Mouse (Mus musculus) heart, adult 9 months (tissue): ENCODE data around the gene Tspan11.

Experiments
- DNase-seq, 2 experiments: peaks; one replicate each; pipeline ENCODE4 v3.0.0; 2022; ENCODE audit warnings: low spot score in 2 of 2

The Tspan11 gene

GRCm38 (mm10) chr6:127933841-127934240 lies 46.5 kb downstream of the Tspan11 start:
- peak; percentile 46 for DNase-seq

- DNase-seq = no peak
Observed at GRCm38 (mm10) chr6:127935105-127935504, 47.7 kb downstream of the Tspan11 start.

- DNase-seq = no peak
Observed at GRCm38 (mm10) chr6:127942421-127942820, 55.0 kb downstream of the Tspan11 start.

- DNase-seq = peak; percentile 13 to 40
Observed at GRCm38 (mm10) chr6:127945725-127946124, 58.3 kb downstream of the Tspan11 start.

DNA sequence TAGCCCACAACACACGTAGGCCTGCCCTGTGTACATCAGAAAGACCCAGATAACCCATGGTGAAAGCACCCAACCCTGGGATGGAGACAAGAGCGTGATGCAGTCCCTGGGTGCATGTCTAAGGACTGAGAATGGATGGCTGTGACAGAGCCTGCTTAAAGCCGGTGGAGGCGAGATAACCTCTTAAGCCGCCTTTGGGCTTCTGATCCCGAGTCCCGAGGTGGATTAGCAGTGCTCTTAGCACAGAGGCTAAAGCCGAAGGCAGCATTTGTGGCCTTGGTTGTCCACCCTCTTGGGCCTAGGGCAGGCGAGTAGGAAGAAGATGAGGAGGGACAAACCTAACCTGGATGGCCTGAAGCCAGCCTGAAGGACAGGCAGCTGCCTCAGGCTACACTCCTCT lies 61.3 kb downstream of the Tspan11 start:
- no peak for DNase-seq

GRCm38 (mm10) chr6:127949885-127950284 lies 62.5 kb downstream of the Tspan11 start:
- DNase-seq = no peak

DNA sequence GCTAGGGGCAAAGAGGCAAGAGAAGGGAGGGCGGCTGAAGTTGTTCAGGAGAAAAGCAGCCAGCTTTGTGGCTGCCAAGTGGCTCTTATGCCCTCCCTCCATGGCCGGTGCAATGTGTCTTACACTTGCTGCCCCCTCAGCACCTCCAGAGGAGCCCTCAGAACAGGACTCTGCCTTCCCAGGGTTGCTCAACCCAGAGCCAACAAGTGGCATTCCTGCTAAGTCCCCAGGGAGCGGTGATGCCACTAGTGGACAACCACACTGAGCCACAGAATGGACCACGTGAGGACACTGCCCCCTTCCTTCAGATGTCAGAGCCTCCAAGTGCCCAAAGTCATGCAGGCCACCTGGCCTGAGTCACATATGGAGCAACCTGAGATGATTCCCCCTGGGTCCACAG lies 65.7 kb downstream of the Tspan11 start:
- DNase-seq = no peak

DNA sequence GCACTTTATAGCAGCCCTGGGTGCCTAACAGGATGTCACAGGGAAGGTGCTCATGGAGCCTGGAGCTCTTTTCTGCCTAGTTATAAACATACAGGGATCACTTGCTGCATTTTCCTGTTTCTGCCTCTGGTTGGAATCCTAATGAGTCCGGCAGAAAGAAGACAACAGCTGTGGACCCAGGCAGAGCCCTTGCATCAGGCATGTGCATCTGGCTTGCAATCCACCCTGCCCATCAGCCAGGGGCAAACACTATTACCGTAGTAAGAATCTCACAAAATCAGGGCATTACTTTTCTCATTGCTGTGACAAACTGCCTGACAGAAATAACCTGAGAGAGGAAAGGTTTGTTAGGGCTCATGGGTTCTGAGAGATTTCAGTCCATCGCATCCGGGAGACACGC lies 68.8 kb downstream of the Tspan11 start:
- no peak for DNase-seq

DNA sequence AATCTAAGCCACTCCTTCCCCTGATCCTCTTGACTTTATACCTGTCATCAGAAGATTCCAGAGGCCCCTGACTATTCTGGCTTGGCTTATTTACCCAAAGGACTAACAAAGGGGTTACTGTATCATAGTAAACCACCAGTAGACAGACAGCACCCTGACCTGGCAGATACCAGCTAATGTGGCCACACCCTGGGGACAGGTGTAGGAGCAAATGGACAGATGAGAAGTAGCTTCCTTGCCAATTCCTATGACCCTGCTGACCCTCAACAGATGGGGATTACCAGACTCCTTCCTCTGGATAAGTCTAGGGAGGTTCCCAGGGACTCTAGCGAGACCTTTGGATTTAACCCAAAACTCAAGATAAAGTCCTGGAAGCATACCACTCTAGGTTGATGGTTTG lies 72.8 kb downstream of the Tspan11 start:
- DNase-seq = no peak

DNA sequence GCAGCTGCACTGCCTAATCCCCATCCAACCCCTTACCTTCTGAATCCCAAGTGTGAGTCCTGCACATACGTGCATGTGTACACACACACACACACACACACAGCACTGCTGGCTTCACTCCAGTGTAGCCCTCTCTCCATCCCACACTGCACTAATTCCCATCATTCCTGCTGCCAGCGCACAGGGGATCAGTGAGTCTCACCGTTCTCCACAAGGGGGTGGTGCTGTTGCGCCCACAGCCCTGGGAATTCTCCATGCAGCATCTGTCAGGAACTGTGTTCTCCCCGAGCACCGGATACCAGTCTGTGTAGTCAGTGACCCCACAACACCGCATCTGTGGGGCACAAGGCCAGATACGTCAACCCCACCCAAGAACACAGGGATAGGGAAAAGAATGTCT lies 78.1 kb downstream of the Tspan11 start:
- no peak for DNase-seq

- DNase-seq = no peak
Observed at GRCm38 (mm10) chr6:127969709-127970108, 82.3 kb downstream of the Tspan11 start.

- DNase-seq = peak; percentile 36 to 71
Observed at GRCm38 (mm10) chr6:127970120-127970519, 82.7 kb downstream of the Tspan11 start.

DNA sequence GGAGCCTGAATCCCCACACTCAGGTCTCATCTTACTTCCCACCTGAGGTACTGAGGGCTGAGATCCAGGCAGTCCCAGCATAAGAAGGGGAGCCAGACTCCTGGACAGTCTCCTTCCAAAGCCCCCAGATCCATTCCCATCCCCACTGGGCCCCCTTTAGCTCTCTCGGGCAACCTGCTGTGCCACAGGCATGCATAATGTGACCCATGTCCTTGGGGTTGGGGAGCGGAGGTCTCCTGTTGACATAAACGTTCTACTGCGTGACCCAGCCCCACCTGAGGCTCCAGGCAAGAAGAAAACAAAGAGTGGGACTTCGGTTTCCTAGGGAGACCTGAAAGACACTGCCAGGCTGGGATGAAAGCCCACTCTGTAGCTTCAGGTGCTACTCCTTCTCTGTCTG lies 83.5 kb downstream of the Tspan11 start:
- DNase-seq = no peak

DNA sequence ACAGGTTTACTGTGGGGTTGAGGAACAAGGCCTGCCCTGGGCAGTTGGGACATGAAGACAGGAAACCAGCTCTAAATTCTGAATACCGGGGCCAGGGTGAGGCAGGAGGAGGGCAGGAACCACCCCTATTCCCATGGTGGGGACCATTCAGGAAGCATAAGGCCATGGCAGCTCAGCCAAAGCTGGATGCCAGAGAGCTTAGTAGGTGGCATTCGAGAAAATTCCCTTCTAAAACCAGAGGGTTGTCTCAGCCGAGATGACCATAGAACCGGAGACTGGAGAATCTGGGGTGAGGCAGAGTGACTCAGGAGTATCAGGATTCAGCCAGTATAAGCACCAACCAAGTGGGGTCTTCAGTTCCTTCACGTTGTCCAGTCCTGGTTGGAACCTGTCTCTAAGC lies 84.5 kb downstream of the Tspan11 start:
- no peak for DNase-seq

DNA sequence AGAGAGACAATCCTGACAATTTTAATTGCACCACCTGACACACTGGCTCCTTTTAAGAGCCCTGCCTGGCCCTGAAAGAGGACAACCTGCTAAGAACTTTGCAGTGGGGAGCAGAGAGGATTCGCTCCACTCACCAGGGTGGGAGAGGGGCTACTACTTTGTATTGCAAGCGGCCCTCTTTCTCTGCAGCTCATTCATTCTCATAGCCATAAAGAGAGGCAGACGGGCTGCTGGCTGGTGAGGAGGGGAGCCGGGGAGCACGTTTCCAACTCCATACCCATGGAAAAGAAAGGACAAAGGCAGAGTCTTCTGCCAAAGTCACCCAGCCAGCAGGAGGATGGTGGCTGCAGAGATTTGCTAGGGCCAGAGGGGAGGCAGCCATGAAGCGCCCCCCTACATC lies 86.2 kb downstream of the Tspan11 start:
- no peak for DNase-seq

GRCm38 (mm10) chr6:127974000-127974399 lies 86.6 kb downstream of the Tspan11 start:
- DNase-seq = no peak

- DNase-seq = no peak
Observed at GRCm38 (mm10) chr6:127976695-127977094, 89.3 kb downstream of the Tspan11 start.

DNA sequence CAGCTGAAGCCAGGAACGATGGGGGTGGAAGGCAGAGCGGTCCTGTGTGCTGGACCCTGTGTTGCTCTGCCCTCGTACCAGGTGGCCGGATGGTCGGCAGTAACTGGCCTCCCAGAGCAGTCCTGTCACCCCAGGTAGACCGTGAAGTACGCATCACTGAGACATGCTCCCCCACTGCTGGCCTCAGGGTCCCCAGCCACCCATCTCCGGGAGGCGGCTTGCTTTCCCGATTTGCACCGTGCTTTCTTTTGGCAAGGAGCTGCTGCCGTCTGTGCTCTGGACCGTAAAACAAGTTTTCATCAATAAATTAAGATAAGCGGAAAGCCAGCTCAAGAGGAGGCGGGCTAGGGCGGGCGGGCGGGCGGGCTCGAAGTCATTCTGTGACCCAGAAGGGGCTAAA lies 91.6 kb downstream of the Tspan11 start:
- DNase-seq = no peak

DNA sequence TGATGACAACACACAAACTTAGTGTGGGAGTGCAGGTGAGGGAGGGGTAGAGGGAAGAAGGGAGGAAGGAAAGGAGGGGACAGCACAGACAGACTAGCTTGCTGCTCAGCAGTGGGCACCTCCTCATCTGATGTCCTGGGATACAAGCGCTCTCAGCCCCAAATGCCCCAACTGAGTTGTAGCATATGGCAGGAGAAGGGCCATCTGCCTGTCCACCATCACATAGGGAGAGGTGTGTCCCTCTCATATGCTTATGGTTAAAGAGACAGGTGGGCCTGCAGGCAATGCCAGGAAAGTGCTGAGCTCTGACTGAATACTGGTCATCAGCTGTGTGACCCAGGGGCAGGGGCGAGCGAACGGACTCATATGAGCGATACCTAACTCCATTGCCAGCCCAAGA lies 92.4 kb downstream of the Tspan11 start:
- DNase-seq = no peak

GRCm38 (mm10) chr6:127980381-127981045 lies 93.1 kb downstream of the Tspan11 start:
- no peak for DNase-seq

- no peak for DNase-seq
Observed at GRCm38 (mm10) chr6:127981176-127981575, 93.8 kb downstream of the Tspan11 start.

DNA sequence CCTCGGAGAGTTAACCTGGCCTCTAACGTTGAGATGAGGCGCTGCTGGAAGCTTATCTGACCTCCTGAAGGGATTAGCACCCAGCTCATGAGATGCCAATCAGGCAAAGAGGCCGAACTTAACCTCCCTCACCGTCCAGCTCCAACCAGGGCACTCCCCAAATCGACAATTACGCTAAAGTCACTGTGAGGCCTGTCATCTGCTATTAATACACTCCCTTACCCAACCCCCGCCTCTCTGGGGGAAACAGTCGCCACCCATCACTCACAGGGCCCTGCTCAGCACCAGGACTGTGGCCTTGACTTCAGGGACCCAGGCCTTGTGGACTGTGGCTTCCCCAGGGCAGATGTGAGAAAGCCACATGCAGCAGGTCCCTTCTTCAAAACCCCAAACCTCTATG lies 99.0 kb downstream of the Tspan11 start:
- peak; percentile 52 to 65 for DNase-seq

- DNase-seq = peak; percentile 18 to 46
Observed at GRCm38 (mm10) chr6:127987374-127987773, 100.0 kb downstream of the Tspan11 start.

- DNase-seq = no peak
Observed at GRCm38 (mm10) chr6:127988944-127989494, 101.6 kb downstream of the Tspan11 start.
